ENCODE assay signal across 24 mouse cellular contexts in the genomic region with DNA sequence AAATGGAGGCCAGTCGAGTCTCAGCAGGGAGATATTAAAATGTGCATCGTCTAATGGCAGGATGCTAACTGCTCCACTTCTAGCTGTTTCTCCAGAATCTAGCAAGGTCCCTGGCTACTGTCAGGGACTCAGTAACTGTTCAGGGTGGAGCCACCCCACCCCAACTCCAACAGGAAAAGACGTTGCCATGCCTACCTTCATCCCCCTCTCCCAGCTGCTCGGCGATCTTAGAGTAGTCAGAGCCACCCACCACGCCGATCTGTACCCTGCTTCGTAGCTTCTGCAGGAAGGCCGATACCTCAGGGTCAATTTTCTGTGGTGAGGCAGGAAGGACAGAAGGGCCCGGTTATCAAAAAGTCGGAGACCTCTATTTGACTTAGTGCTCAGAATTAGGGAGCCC. TPM values are rescaled to one million over a fixed set of nuclear protein-coding genes. Genes with fewer than 3 reads are reported as not detected.
"Had no signal": no experiment of that assay in that cellular context is flagged by ENCODE, and none has a peak within 500 bp of the region (broad histone marks: within the 10 kb centered on the region; RNA-seq: fewer than 3 reads in every experiment).

No protein-coding gene starts in this region.

- DNase-seq: kidney, adult 11 months; kidney, adult 9 months; kidney, postnatal 36 days; lung, adult 18-20 months; right cerebral cortex, postnatal 4 days; spleen, adult 18-20 months; thymus, adult 18-20 months; thymus, postnatal 14 days had no signal

- H3K9ac ChIP-seq: limb, embryonic 12.5 days; liver, embryonic 14.5 days; midbrain, embryonic 12.5 days; neural tube, embryonic 15.5 days had no signal

- H3K4me2 ChIP-seq: limb, embryonic 12.5 days; midbrain, embryonic 12.5 days; neural tube, embryonic 15.5 days had no signal

- H3K4me1 ChIP-seq: midbrain, embryonic 12.5 days had no signal

- H3K4me3 ChIP-seq: limb, embryonic 12.5 days; midbrain, embryonic 12.5 days; myocyte; neural tube, embryonic 15.5 days had no signal

- H3K9me3 ChIP-seq: limb, embryonic 12.5 days; midbrain, embryonic 12.5 days; neural tube, embryonic 15.5 days had no signal

- H3K27ac ChIP-seq: kidney, postnatal 0 days; limb, embryonic 12.5 days; liver, embryonic 14.5 days; midbrain, embryonic 12.5 days; neural tube, embryonic 15.5 days had no signal

- H3K27me3 ChIP-seq: limb, embryonic 12.5 days; midbrain, embryonic 12.5 days; neural tube, embryonic 15.5 days had no signal

RNA-seq across cellular contexts. Expression of a gene that starts 21.0 kb away (rescaled TPM):
- total RNA-seq: megakaryocyte-erythroid progenitor cell, adult 5-6 weeks had no signal

RNA-seq across cellular contexts. Expression of a gene that starts 22.7 kb away (rescaled TPM):
- total RNA-seq: layer of hippocampus, adult 18-20 months; layer of hippocampus, postnatal 10 days; left cerebral cortex, adult 18-20 months; left cerebral cortex, postnatal 14 days; liver, adult 2 months; megakaryocyte-erythroid progenitor cell, adult 5-6 weeks had no signal
- polyA plus RNA-seq: kidney, postnatal 0 days; limb, embryonic 12.5 days; liver, adult 2 months; liver, embryonic 14.5 days; lung, embryonic 16.5 days; midbrain, embryonic 12.5 days; myocyte; neural tube, embryonic 11.5 days; neural tube, embryonic 15.5 days; stomach, embryonic 14.5 days; urinary bladder, adult 2 months had no signal
